Mouse (Mus musculus): ENCODE results near the gene Ddc.

GRCm38 (mm10) chr11:11833100-11833499, 64.8 kb downstream of the Ddc start:
- TF ChIP-seq EP300 (IDR thresholded peaks at IDR 0.05; ENCODE audit: low read depth), result no peak
- TF ChIP-seq CTCF (IDR thresholded peaks at IDR 0.05; ENCODE audit: low read depth), result no peak
